Comparison of ENCODE assay signal across 33 mouse cellular contexts in genomic region chr9:96532531-96532930, GRCm38 (mm10). TPM values are rescaled to one million over a fixed set of nuclear protein-coding genes. Genes with fewer than 3 reads are reported as not detected.
DNase-seq lines count a peak whose midpoint lies in the region; ATAC-seq and TF ChIP-seq lines count a peak whose summit lies in the region.
"Had no signal": no experiment of that assay in that cellular context is flagged by ENCODE, and none has a peak within 500 bp of the region (broad histone marks: within the 10 kb centered on the region; RNA-seq: fewer than 3 reads in every experiment).

No protein-coding gene starts in this region.

- H3K4me2 ChIP-seq in lung, embryonic 14.5 days: no peak overlapping the region
- no peak overlapping the region for H3K4me2 ChIP-seq in embryonic facial prominence, embryonic 15.5 days (replicated peaks)
- H3K4me2 ChIP-seq in stomach, postnatal 0 days (replicated peaks; ENCODE audit: low read depth): no peak overlapping the region
- H3K4me2 ChIP-seq: heart, embryonic 15.5 days; hindbrain, embryonic 14.5 days; liver, embryonic 13.5 days; midbrain, embryonic 13.5 days; stomach, embryonic 15.5 days had no signal

- intact Hi-C loops in gastrocnemius, adult 2 months (cut with DNase I): no loop called here

- H3K9ac ChIP-seq in lung, embryonic 14.5 days: no peak overlapping the region
- H3K9ac ChIP-seq in embryonic facial prominence, embryonic 15.5 days: no peak overlapping the region
- no peak overlapping the region for H3K9ac ChIP-seq in stomach, postnatal 0 days (ENCODE audit: low read length)
- H3K9ac ChIP-seq: heart, embryonic 15.5 days; hindbrain, embryonic 14.5 days; liver, embryonic 13.5 days; midbrain, embryonic 13.5 days; stomach, embryonic 15.5 days had no signal

- peaks cover 2% of the 10 kb centered on the region; the same call in 1 of the 2 replicates for H3K4me1 ChIP-seq in lung, embryonic 14.5 days (ENCODE audit: insufficient read depth)
- H3K4me1 ChIP-seq in embryonic facial prominence, embryonic 15.5 days: peaks cover 27% of the 10 kb centered on the region
- H3K4me1 ChIP-seq in stomach, postnatal 0 days (replicated peaks; ENCODE audit: control insufficient read depth, insufficient read depth): no peaks in the 10 kb centered on the region

- no peak overlapping the region for H3K4me3 ChIP-seq in gastrocnemius, adult 2 months
- no peak overlapping the region for H3K4me3 ChIP-seq in lung, embryonic 14.5 days (ENCODE audit: low read depth, low read length)
- no peak overlapping the region for H3K4me3 ChIP-seq in embryonic facial prominence, embryonic 15.5 days (replicated peaks)
- no peak overlapping the region for H3K4me3 ChIP-seq in stomach, postnatal 0 days (ENCODE audit: low read depth, low read length)
- H3K4me3 ChIP-seq: erythroblast, embryonic 14.5 days; heart, embryonic 15.5 days; liver, embryonic 13.5 days; midbrain, embryonic 13.5 days; stomach, embryonic 15.5 days had no signal

- no peak for TF ChIP-seq EP300 in stomach, postnatal 0 days (optimal IDR thresholded peaks at IDR 0.05)

- WGBS in lung, embryonic 14.5 days: 32% methylated on average over 4 of the region's 4 CpGs
- WGBS in embryonic facial prominence, embryonic 15.5 days: 56% methylated on average over 4 of the region's 4 CpGs
- WGBS in stomach, postnatal 0 days: 53% methylated on average over 4 of the region's 4 CpGs

- no peak for TF ChIP-seq CTCF in gastrocnemius, adult 2 months (IDR thresholded peaks at IDR 0.05)
- no peak for TF ChIP-seq CTCF in lung, embryonic 14.5 days (IDR thresholded peaks at IDR 0.05; ENCODE audit: low read depth)
- TF ChIP-seq CTCF in stomach, postnatal 0 days (IDR thresholded peaks at IDR 0.05; ENCODE audit: low read depth): no peak

- H3K27me3 ChIP-seq in lung, embryonic 14.5 days (ENCODE audit: insufficient read depth, low read length): no peaks in the 10 kb centered on the region
- H3K27me3 ChIP-seq in embryonic facial prominence, embryonic 15.5 days: no peaks in the 10 kb centered on the region
- no peaks in the 10 kb centered on the region for H3K27me3 ChIP-seq in stomach, postnatal 0 days (ENCODE audit: control insufficient read depth, insufficient read depth, low read length)
- H3K27me3 ChIP-seq: heart, embryonic 15.5 days; liver, embryonic 13.5 days; midbrain, embryonic 13.5 days; stomach, embryonic 15.5 days had no signal

- DNase-seq in gastrocnemius, adult 2 months: no peak
- DNase-seq in gastrocnemius, postnatal 10 days: no peak
- no peak for DNase-seq in lung, embryonic 14.5 days
- DNase-seq in lung, postnatal 14 days: no peak
- DNase-seq in stomach, postnatal 0 days (ENCODE audit: low spot score): no peak
- DNase-seq in spleen, adult 18-20 months: no peak
- DNase-seq: adrenal gland, adult 8-10 months; cerebellum, adult 2 months; cerebellum, postnatal 25 days; heart, postnatal 36 days; kidney, postnatal 14 days; layer of hippocampus, adult 9-11 months; liver, embryonic 13.5 days; retina, postnatal 1 day; right cerebral cortex, postnatal 14 days; thymus, adult 18-20 months; thymus, postnatal 25 days had no signal

- H3K27ac ChIP-seq in gastrocnemius, adult 2 months: peak overlapping the region; percentile 16; the same call in 1 of the 2 replicates
- peak overlapping the region; percentile 19; the same call in 1 of the 2 replicates for H3K27ac ChIP-seq in lung, embryonic 14.5 days (ENCODE audit: low read depth)
- H3K27ac ChIP-seq in embryonic facial prominence, embryonic 15.5 days (replicated peaks): peak overlapping the region; percentile 14; the same call in 1 of the 2 replicates
- H3K27ac ChIP-seq in stomach, postnatal 0 days (replicated peaks): peak overlapping the region; percentile 9
- H3K27ac ChIP-seq: heart, embryonic 15.5 days; hindbrain, embryonic 14.5 days; liver, embryonic 13.5 days; midbrain, embryonic 13.5 days; stomach, embryonic 15.5 days had no signal

- no peaks in the 10 kb centered on the region for H3K9me3 ChIP-seq in lung, embryonic 14.5 days (ENCODE audit: low read depth, low read length)
- H3K9me3 ChIP-seq in embryonic facial prominence, embryonic 15.5 days (replicated peaks): no peaks in the 10 kb centered on the region
- no peaks in the 10 kb centered on the region for H3K9me3 ChIP-seq in stomach, postnatal 0 days (ENCODE audit: control insufficient read depth, low read length)
- H3K9me3 ChIP-seq: G1E; heart, embryonic 15.5 days; liver, embryonic 13.5 days; midbrain, embryonic 13.5 days; stomach, embryonic 15.5 days had no signal

- H3K36me3 ChIP-seq in lung, embryonic 14.5 days (ENCODE audit: insufficient read depth): no peaks in the 10 kb centered on the region
- no peaks in the 10 kb centered on the region for H3K36me3 ChIP-seq in embryonic facial prominence, embryonic 15.5 days
- no peaks in the 10 kb centered on the region for H3K36me3 ChIP-seq in stomach, postnatal 0 days (ENCODE audit: control insufficient read depth, insufficient read depth, low read length)
- H3K36me3 ChIP-seq: heart, embryonic 15.5 days; liver, embryonic 13.5 days; midbrain, embryonic 13.5 days; stomach, embryonic 15.5 days had no signal

- ATAC-seq in lung, embryonic 14.5 days (ENCODE audit: insufficient read depth): no peak
- ATAC-seq in embryonic facial prominence, embryonic 15.5 days (ENCODE audit: insufficient number of reproducible peaks, low FRiP score, low TSS enrichment, low read depth): no peak
- ATAC-seq in stomach, postnatal 0 days (ENCODE audit: low FRiP score, low TSS enrichment): no peak
- ATAC-seq: forebrain, embryonic 16.5 days; intestine, postnatal 0 days; midbrain, embryonic 13.5 days had no signal

RNA-seq across cellular contexts. Expression of gene Gm28729, which starts 7.5 kb away (rescaled TPM):
- total RNA-seq in gastrocnemius, adult 2 months (2021): not detected
- total RNA-seq in gastrocnemius, postnatal 10 days (2021): 1 to 10 TPM in 1 of 2 experiments, under 1 TPM in 1; 0.89 to 1.3 TPM
- polyA plus RNA-seq in lung, embryonic 14.5 days (2014; fragmentation: Nextera tagmentation; extraction: Ambion mirVana): not detected in 2 replicates
- 1.0 and 2.4 TPM in 2 replicates for polyA plus RNA-seq in embryonic facial prominence, embryonic 15.5 days (2015; fragmentation: Nextera tagmentation; extraction: Ambion mirVana)
- not detected in 2 replicates for polyA plus RNA-seq in stomach, postnatal 0 days (2015; fragmentation: Nextera tagmentation; extraction: Ambion mirVana)
- total RNA-seq: adrenal gland, postnatal 4 days; heart, postnatal 36 days; megakaryocyte-erythroid progenitor cell, adult 5-6 weeks had no signal
- polyA plus RNA-seq: embryonic facial prominence, embryonic 11.5 days; erythroblast, embryonic 14.5 days; forebrain, embryonic 11.5 days; G1E; heart, embryonic 15.5 days; intestine, postnatal 0 days; kidney, embryonic 14.5 days; liver, embryonic 13.5 days; midbrain, embryonic 13.5 days; neural tube, embryonic 14.5 days; small intestine, adult 2 months; stomach, embryonic 15.5 days had no signal

RNA-seq across cellular contexts. Expression of gene Rnf7, which starts 54.1 kb away (rescaled TPM):
- 10 to 100 TPM; 67.3 to 80.3 TPM for total RNA-seq in gastrocnemius, adult 2 months (2021)
- total RNA-seq in gastrocnemius, postnatal 10 days (2021): 10 to 100 TPM; 75.8 to 85.4 TPM
- 242 and 260 TPM in 2 replicates for polyA plus RNA-seq in lung, embryonic 14.5 days (2014; fragmentation: Nextera tagmentation; extraction: Ambion mirVana)
- 205 and 210 TPM in 2 replicates for polyA plus RNA-seq in embryonic facial prominence, embryonic 15.5 days (2015; fragmentation: Nextera tagmentation; extraction: Ambion mirVana)
- polyA plus RNA-seq in stomach, postnatal 0 days (2015; fragmentation: Nextera tagmentation; extraction: Ambion mirVana): 163 and 169 TPM in 2 replicates
